Mouse (Mus musculus) heart, embryonic 14.5 days (tissue): ENCODE results near the gene Ssr3. TPM values are rescaled to one million over a fixed set of nuclear protein-coding genes. Genes with fewer than 3 reads are reported as not detected.
A peak's percentile ranks its signal among the peaks of the same experiment; 100 is the strongest.

Experiments
- ATAC-seq: fragments of 200-750 bp; cut with Nextera tagmentation; 2 replicates; pipeline ENCODE4 v1.8.0; 2017; ENCODE audit warnings: low read depth, moderate TSS enrichment; ENCODE audit not compliant: insufficient number of reproducible peaks, insufficient read depth, low FRiP score
- H3K27ac ChIP-seq, 2 experiments: fragments of 200-500 bp in 1 of 2; fragments of 300-500 bp in 1 of 2; sonication (generic) in 1 of 2; replicated peaks in 1 of 2; 2 replicates each; pipeline ENCODE4 v1.5.1; 2012 to 2014; ENCODE audit warnings: low read depth in 2 of 2, low read length in 2 of 2, control low read depth in 1 of 2, mild to moderate bottlenecking in 1 of 2, mixed read lengths in 1 of 2; ENCODE audit not compliant: control insufficient read depth in 1 of 2, insufficient read depth in 1 of 2
- H3K27me3 ChIP-seq: fragments of 300-500 bp; sonication (generic); 2 replicates; pipeline ENCODE4 v1.6.1; 2014; ENCODE audit warnings: mild to moderate bottlenecking, low read length, control low read depth; ENCODE audit not compliant: control insufficient read depth, insufficient read depth
- H3K36me3 ChIP-seq: fragments of 300-500 bp; sonication (generic); 2 replicates; pipeline ENCODE4 v1.6.1; 2014; ENCODE audit warnings: mild to moderate bottlenecking, control low read depth, low read length, mixed read lengths; ENCODE audit not compliant: control insufficient read depth, insufficient read depth
- H3K4me1 ChIP-seq, 2 experiments: fragments of 200-500 bp in 1 of 2; fragments of 300-500 bp in 1 of 2; sonication (generic) in 1 of 2; 2 replicates each; pipeline ENCODE4 v1.6.1; 2012 to 2014; ENCODE audit warnings: low read length in 2 of 2, control low read depth in 1 of 2, mixed read lengths in 1 of 2; ENCODE audit not compliant: control insufficient read depth in 2 of 2, insufficient read depth in 2 of 2
- H3K4me2 ChIP-seq: fragments of 300-500 bp; sonication (generic); 2 replicates; pipeline ENCODE4 v1.6.1; 2014; ENCODE audit warnings: mild to moderate bottlenecking, low read length
- H3K4me3 ChIP-seq, 2 experiments: fragments of 200-500 bp in 1 of 2; fragments of 300-500 bp in 1 of 2; sonication (generic) in 1 of 2; 2 replicates each; pipeline ENCODE4 v1.5.1; 2012 to 2014; ENCODE audit warnings: low read length in 2 of 2, mild to moderate bottlenecking in 2 of 2, control low read depth in 1 of 2, low read depth in 1 of 2, moderate library complexity in 1 of 2; ENCODE audit not compliant: control insufficient read depth in 1 of 2, insufficient read depth in 1 of 2
- H3K9ac ChIP-seq: fragments of 300-500 bp; sonication (generic); 2 replicates; pipeline ENCODE4 v1.6.1; 2014; ENCODE audit warnings: mild to moderate bottlenecking, low read length
- H3K9me3 ChIP-seq: fragments of 300-500 bp; sonication (generic); 2 replicates; pipeline ENCODE4 v1.6.1; 2016; ENCODE audit warnings: low read length, control low read depth; ENCODE audit not compliant: control insufficient read depth
- whole genome bisulfite sequencing: fragments of 180-500 bp; shearing (Covaris S2); extraction: QIAGEN DNeasy Blood & Tissue Kit; methylation state at CpG from one replicate; pipeline ENCODE4 v1.1.7; 2014; 5-methylcytosine and 5-hydroxymethylcytosine counted together
- polyA plus RNA-seq: library from polyadenylated mRNA; unstranded; fragments of >200 nt; fragmentation: Nextera tagmentation; extraction: Ambion mirVana; gene quantifications from 2 replicates; pipeline ENCODE4 v1.2.1, GENCODE M21; 2014

Gene Ssr3
- polyA plus RNA-seq, result 225 and 230 TPM in 2 replicates

DNA sequence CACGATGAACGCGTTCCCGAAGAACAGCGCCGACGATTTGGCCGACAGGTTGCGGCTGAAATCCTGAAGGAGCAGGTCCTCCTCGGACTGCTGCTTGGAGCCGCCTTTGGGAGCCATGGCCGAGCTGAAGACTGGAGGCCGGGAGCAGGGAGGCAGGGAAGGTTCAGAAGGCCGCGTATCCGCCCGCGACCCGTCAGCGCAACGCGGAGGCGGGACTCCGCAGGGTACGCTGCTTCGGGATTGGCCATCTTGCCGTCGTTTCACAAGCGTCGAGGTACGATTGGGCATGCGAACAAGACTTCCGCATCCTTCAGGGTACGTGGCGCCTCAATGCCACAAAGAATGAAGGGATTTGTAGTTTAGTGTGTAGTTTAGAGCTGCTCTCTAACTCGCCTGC is at the start of gene Ssr3:
TSS of gene Ssr3 (minus strand) at position 203 of the 397 bp plus-strand sequence.
- no peaks in the 10 kb centered on the region for H3K9me3 ChIP-seq
- H3K4me1 ChIP-seq, result peaks cover 0 to 5% of the 10 kb centered on the region in 2 experiments; a peak in 1 of 4 replicates
- H3K27ac ChIP-seq, result peak within 1 kb of the TSS; percentile 72 to 88
- peak within 1 kb of the TSS; percentile 90 for H3K9ac ChIP-seq
- under 1% methylated on average over 36 of the region's 36 CpGs for WGBS
- peak within 1 kb of the TSS; percentile 75 to 87 for H3K4me3 ChIP-seq
- no peaks in the 10 kb centered on the region for H3K27me3 ChIP-seq
- peaks cover 32% of the 10 kb centered on the region for H3K36me3 ChIP-seq
- peak within 1 kb of the TSS; percentile 82 for H3K4me2 ChIP-seq
- peak; percentile 96 for ATAC-seq

DNA sequence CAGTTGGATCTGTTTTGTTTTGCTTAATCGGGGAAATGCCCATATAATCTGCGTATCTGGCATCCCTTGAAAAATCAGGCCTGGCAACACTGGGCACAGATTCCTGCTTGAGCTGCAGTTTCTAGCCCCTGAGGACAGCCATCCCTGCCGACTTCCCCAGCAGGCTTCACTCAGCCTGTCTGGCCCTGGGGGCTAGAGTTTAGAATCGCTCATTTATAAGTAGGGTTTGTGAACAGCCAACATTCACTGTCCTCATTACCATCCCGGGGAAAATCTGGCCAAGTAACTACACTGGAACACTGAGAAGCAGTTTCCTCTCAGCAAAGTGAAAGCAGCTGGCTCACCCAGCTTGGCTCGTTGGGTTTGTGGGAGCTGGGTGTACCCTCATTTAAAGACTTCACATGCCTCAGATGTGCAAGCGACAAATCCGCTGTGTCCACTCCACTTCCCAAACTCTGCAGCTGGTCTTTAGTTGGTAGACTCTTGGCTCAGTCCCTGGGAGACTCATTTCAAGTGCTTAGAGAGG is 49.2 kb upstream of the Ssr3 start:
- H3K9me3 ChIP-seq, result no peaks in the 10 kb centered on the region
- no peaks in the 10 kb centered on the region for H3K36me3 ChIP-seq
- WGBS, result 64% methylated on average over 8 of the region's 8 CpGs
- H3K4me3 ChIP-seq, result no peak overlapping the region
- no peak for ATAC-seq
- no peaks in the 10 kb centered on the region for H3K27me3 ChIP-seq
- 0 out of 2 replicates have a peak overlapping the region, but pooled peaks have one; percentile 40 for H3K9ac ChIP-seq
- peaks cover 10 to 22% of the 10 kb centered on the region in 2 experiments for H3K4me1 ChIP-seq
- H3K27ac ChIP-seq, result peak overlapping the region; percentile 7 to 64; a peak in 2 of 4 replicates
- peak overlapping the region; percentile 44 for H3K4me2 ChIP-seq

DNA sequence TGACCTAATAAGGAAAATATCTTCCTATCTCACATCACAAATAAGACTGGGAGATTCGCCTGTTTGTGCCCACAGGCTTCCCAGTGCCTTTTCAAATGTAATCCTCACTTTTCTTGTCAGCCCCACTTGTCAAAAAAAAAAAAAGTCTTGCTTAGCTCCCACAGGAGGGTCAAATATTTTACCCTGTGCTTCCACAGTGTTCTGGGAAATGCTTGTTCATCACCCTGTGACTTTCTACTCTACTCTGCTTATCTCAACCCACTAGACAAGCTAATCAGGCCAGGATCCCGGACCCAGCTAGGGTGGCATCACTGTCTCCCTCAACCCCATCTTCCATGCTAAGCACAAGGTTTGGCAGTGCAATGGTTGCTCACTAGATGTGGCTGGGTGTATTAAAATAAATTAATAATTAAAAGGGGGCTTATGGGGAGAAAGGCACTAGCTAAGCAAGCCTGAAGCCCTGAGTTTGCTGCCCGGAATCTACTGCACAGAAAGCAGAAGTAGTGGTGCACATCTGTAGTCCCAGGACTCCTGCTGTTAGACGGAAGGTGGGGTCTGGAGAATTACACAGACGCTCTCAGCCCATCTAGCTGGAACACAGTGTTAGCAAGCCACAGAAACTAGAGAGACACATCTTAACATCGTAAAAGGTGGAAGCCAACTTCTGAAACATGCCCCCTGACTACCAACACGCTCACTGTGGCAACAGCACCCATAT is 46.2 kb upstream of the Ssr3 start:
- peaks cover 10 to 38% of the 10 kb centered on the region in 2 experiments for H3K4me1 ChIP-seq
- WGBS, result 65% methylated on average over 7 of the region's 7 CpGs
- ATAC-seq, result no peak

DNA sequence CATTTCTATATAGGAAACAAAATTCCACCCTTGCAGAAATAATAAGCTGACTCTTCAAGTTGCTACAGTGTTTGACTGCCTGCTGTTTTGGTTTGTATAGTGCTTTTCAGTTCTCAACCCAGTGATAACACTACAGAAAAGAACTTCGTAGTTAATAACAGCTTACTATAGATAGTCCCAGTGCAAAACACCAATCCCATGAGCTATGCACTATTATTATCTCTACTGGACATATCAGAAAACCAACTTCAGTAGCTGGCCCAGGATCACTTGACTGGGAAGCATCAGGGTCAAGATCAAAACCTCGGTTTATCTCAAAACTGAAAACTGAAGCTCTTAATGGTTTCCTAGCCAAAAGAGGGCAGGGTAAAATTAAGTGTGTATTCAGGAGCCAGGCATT is 43.4 kb upstream of the Ssr3 start:
- H3K9me3 ChIP-seq, result no peaks in the 10 kb centered on the region
- no peak overlapping the region for H3K9ac ChIP-seq
- H3K4me1 ChIP-seq, result peaks cover 2 to 26% of the 10 kb centered on the region in 2 experiments; a peak in 3 of 4 replicates
- 21% methylated on average over 2 of the region's 2 CpGs for WGBS
- H3K27ac ChIP-seq, result peak overlapping the region; percentile 41 to 64
- H3K27me3 ChIP-seq, result no peaks in the 10 kb centered on the region
- 0 out of 2 replicates have a peak overlapping the region, but pooled peaks have one; percentile 3 for H3K4me2 ChIP-seq
- H3K4me3 ChIP-seq, result no peak overlapping the region
- peak; percentile 26; the same call in 1 of the 2 replicates for ATAC-seq
- H3K36me3 ChIP-seq, result no peaks in the 10 kb centered on the region

More for the DNA sequence above, 46.2 kb upstream of the Ssr3 start:
- H3K9me3 ChIP-seq, result no peaks in the 10 kb centered on the region
- H3K4me3 ChIP-seq, result no peak overlapping the region
- H3K4me2 ChIP-seq, result no peak overlapping the region
- H3K27ac ChIP-seq, result no peak overlapping the region
- H3K9ac ChIP-seq, result no peak overlapping the region
- no peaks in the 10 kb centered on the region for H3K27me3 ChIP-seq
- no peaks in the 10 kb centered on the region for H3K36me3 ChIP-seq

DNA sequence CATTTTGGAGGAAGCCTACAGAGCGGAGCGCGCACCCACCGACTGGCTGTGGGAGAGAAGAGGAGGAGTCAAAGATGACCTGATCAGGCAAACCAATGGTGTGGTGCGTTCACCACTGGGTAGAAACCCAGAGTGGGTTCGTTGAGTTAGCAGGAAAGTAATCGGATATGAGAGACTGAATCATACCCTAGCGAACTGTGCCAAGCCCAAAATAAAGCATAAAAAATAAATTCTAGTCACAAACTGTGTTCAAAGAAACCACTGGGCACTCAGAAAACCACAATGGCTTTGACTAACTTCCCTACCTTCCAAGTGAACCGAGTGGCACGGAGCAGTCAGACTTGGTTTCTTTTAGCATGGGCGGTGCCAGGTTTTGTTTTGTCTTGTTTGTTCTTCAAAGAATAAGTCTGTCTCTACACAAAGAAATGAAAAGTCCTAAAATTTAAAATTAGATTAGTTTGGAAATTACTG is 42.7 kb upstream of the Ssr3 start:
- no peaks in the 10 kb centered on the region for H3K36me3 ChIP-seq
- ATAC-seq, result no peak
- H3K27ac ChIP-seq, result peak overlapping the region; percentile 52 to 64; a peak in 2 of 4 replicates
- H3K4me2 ChIP-seq, result no peak overlapping the region
- WGBS, result 94% methylated on average over 11 of the region's 11 CpGs
- H3K4me3 ChIP-seq, result no peak overlapping the region
- H3K9me3 ChIP-seq, result no peaks in the 10 kb centered on the region
- H3K4me1 ChIP-seq, result peaks cover 2 to 26% of the 10 kb centered on the region in 2 experiments; a peak in 3 of 4 replicates
- H3K9ac ChIP-seq, result no peak overlapping the region
- no peaks in the 10 kb centered on the region for H3K27me3 ChIP-seq

DNA sequence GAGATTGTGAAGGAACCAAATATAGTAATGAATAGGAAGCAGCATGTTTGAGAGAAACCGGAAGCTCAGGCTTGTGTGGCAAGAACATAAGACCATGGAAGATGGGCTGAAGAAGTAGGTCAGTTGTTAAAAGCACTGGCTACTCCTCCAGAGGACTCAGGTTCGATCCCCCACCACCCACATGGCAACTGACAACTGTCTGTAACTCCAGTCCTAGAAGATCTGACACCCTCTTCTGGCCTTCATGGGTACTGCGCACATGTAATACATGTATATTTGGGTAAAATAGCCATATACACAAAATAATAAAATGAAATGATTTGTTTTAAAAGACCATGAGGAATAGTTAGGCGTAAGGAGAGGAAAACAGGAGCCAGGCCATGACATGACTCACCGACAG is 39.8 kb upstream of the Ssr3 start:
- no peaks in the 10 kb centered on the region for H3K9me3 ChIP-seq
- H3K9ac ChIP-seq, result no peak overlapping the region
- ATAC-seq, result no peak
- H3K4me2 ChIP-seq, result no peak overlapping the region
- WGBS, result 80% methylated on average over 5 of the region's 5 CpGs
- no peaks in the 10 kb centered on the region for H3K36me3 ChIP-seq
- H3K27ac ChIP-seq, result no peak overlapping the region
- H3K4me1 ChIP-seq, result peaks cover 0 to 17% of the 10 kb centered on the region in 2 experiments; a peak in 3 of 4 replicates
- H3K4me3 ChIP-seq, result no peak overlapping the region
- no peaks in the 10 kb centered on the region for H3K27me3 ChIP-seq

DNA sequence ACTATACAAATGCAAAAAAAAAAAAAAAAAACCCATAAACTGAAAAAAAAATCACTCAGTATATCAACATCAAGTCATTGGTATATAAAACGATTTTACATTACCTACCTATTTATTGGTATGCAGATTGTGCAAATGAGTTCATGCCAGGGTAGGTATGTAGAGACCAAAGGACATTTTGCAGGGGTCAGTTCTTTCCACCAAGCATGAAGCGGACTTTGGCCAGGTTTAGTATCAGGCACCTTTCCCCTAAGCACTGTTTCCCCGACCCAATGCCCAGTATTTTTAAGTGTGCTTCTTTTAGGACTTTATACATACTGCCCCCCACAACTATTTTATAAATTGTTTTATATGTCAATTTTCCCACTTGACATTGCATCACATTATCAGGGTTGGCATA is 27.3 kb upstream of the Ssr3 start:
- Histone ChIP-seq H3K4me3 (no peak overlapping the region), H3K9me3 (no peaks in the 10 kb centered on the region), H3K27me3 (no peaks in the 10 kb centered on the region), H3K36me3 (no peaks in the 10 kb centered on the region), H3K4me2 (no peak overlapping the region), H3K27ac (no peak overlapping the region), H3K4me1 (no peaks in the 10 kb centered on the region), H3K9ac (no peak overlapping the region)
- no peak for ATAC-seq
- WGBS, result 78% methylated on average over 3 of the region's 3 CpGs
